ENCODE assay signal across 24 mouse cellular contexts in the genomic region with DNA sequence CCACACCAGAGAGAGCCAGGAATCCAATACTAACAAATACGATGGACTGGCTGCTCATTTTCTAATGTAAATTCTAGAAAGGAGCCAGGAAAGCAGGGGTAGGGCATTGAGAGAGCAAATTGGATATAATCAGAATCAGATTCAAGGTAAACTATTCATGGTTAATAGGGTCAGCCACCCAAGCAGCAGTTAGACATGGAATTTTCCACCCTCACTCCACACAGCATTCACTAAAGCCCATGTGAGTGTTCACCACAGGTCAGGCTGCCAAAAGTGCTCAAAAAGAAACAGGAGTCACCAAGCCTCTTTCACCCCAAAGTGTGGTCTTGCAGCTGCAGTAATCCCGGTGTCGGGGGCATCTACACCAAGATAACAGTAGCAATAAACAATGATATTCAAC.
"Had no signal": no experiment of that assay in that cellular context is flagged by ENCODE, and none has a peak within 500 bp of the region (broad histone marks: within the 10 kb centered on the region; RNA-seq: fewer than 3 reads in every experiment).

No protein-coding gene starts in this region.

- H3K9ac ChIP-seq: forebrain, postnatal 0 days; heart, embryonic 13.5 days; heart, embryonic 15.5 days; hindbrain, embryonic 13.5 days; hindbrain, embryonic 15.5 days; limb, embryonic 12.5 days; liver, embryonic 13.5 days; liver, embryonic 15.5 days; liver, postnatal 0 days had no signal

- H3K4me1 ChIP-seq: heart, embryonic 13.5 days; heart, embryonic 15.5 days; hindbrain, embryonic 13.5 days; hindbrain, embryonic 15.5 days; liver, embryonic 13.5 days; liver, embryonic 15.5 days had no signal

- H3K36me3 ChIP-seq: heart, embryonic 13.5 days; heart, embryonic 15.5 days; hindbrain, embryonic 13.5 days; hindbrain, embryonic 15.5 days; limb, embryonic 10.5 days; limb, embryonic 12.5 days; liver, embryonic 13.5 days; liver, embryonic 15.5 days had no signal

- H3K4me2 ChIP-seq: heart, embryonic 11.5 days; heart, embryonic 13.5 days; heart, embryonic 15.5 days; hindbrain, embryonic 13.5 days; hindbrain, embryonic 15.5 days; limb, embryonic 12.5 days; liver, embryonic 11.5 days; liver, embryonic 13.5 days; liver, embryonic 15.5 days had no signal

- ATAC-seq: forebrain, postnatal 0 days; hindbrain, postnatal 0 days; intestine, embryonic 16.5 days; liver, postnatal 0 days had no signal

- H3K27me3 ChIP-seq: heart, embryonic 13.5 days; heart, embryonic 15.5 days; hindbrain, embryonic 13.5 days; hindbrain, embryonic 15.5 days; limb, embryonic 12.5 days; liver, embryonic 13.5 days; liver, embryonic 15.5 days had no signal

- H3K4me3 ChIP-seq: heart, adult 2 months; heart, embryonic 13.5 days; heart, embryonic 15.5 days; hindbrain, embryonic 13.5 days; hindbrain, embryonic 15.5 days; layer of hippocampus, adult 2 months; left cerebral cortex, adult 2 months; limb, embryonic 10.5 days; limb, embryonic 12.5 days; liver, embryonic 13.5 days; liver, embryonic 15.5 days had no signal

- DNase-seq: forebrain, postnatal 0 days; gastrocnemius, postnatal 14 days; gastrocnemius, postnatal 36 days; heart, adult 11 months; heart, adult 2 months; heart, postnatal 14 days; heart, postnatal 36 days; liver; liver, embryonic 13.5 days; liver, postnatal 0 days had no signal

- H3K9me3 ChIP-seq: heart, embryonic 13.5 days; heart, embryonic 15.5 days; hindbrain, embryonic 13.5 days; hindbrain, embryonic 15.5 days; limb, embryonic 10.5 days; limb, embryonic 12.5 days; liver, embryonic 13.5 days; liver, embryonic 15.5 days had no signal

- H3K27ac ChIP-seq: heart, adult 2 months; heart, embryonic 13.5 days; heart, embryonic 15.5 days; hindbrain, embryonic 13.5 days; hindbrain, embryonic 15.5 days; hindbrain, postnatal 0 days; kidney, postnatal 0 days; layer of hippocampus, adult 2 months; left cerebral cortex, adult 2 months; limb, embryonic 10.5 days; limb, embryonic 12.5 days; liver, embryonic 13.5 days; liver, embryonic 15.5 days had no signal
